Comparison of ENCODE assay signal across 8 mouse cellular contexts in the genomic region with DNA sequence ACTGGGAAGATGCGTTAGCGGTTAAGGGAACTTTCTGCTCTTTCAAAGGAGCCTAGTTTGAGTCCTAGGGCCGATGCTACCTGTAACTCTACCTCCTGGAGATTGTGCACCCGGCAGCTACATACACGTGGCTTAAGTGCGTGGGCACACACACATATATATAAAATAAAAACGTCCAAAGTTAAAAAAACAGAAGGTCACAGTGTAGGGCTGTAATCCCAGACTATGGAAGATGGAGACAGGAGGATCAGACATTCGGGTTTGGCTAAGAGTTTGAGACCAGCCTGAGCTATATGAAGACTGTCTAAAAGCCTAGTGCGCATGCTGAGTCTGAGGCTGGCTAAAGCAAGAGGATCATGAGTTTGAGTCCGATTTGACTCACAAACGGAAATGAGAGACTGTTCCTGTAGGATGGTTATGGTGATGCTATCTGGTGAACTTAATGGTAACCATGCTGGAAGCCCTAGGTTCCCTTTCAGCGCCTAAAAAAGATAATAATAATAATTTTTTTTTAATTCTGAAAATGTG. TPM values are rescaled to one million over a fixed set of nuclear protein-coding genes. Genes with fewer than 3 reads are reported as not detected.
DNase-seq lines count a peak whose midpoint lies in the region; ATAC-seq and TF ChIP-seq lines count a peak whose summit lies in the region.

No protein-coding gene starts in this region.

- H3K4me2 ChIP-seq in heart, embryonic 15.5 days, result peak overlapping the region; percentile 79
- H3K4me2 ChIP-seq in hindbrain, embryonic 14.5 days (replicated peaks), result peak overlapping the region; percentile 65
- peak overlapping the region; percentile 75 for H3K4me2 ChIP-seq in midbrain, embryonic 14.5 days (ENCODE audit: low read length)

- H3K36me3 ChIP-seq in heart, embryonic 15.5 days, result peaks cover 22% of the 10 kb centered on the region
- peaks cover 28% of the 10 kb centered on the region for H3K36me3 ChIP-seq in hindbrain, embryonic 14.5 days (replicated peaks; ENCODE audit: control insufficient read depth, insufficient read depth)
- H3K36me3 ChIP-seq in midbrain, embryonic 14.5 days (ENCODE audit: control insufficient read depth, insufficient read depth, low read length), result peaks cover 28% of the 10 kb centered on the region

- no peaks in the 10 kb centered on the region for H3K27me3 ChIP-seq in heart, embryonic 15.5 days
- H3K27me3 ChIP-seq in hindbrain, embryonic 14.5 days (ENCODE audit: control insufficient read depth, insufficient read depth, low read length), result no peaks in the 10 kb centered on the region
- no peaks in the 10 kb centered on the region for H3K27me3 ChIP-seq in midbrain, embryonic 14.5 days (ENCODE audit: control insufficient read depth, insufficient read depth, low read length)

- H3K4me1 ChIP-seq in heart, embryonic 15.5 days (replicated peaks), result peaks cover 12% of the 10 kb centered on the region
- H3K4me1 ChIP-seq in bone marrow, adult 2 months (ENCODE audit: control insufficient read depth, insufficient read depth, low read length), result peaks cover 1% of the 10 kb centered on the region
- peaks cover 17% of the 10 kb centered on the region; the same call in 1 of the 2 replicates for H3K4me1 ChIP-seq in hindbrain, embryonic 14.5 days (replicated peaks; ENCODE audit: control insufficient read depth, insufficient read depth, low read length)
- peaks cover 15% of the 10 kb centered on the region; the same call in 1 of the 2 replicates for H3K4me1 ChIP-seq in midbrain, embryonic 14.5 days (ENCODE audit: control insufficient read depth, insufficient read depth, low read length)

- 11% methylated on average over 12 of the region's 12 CpGs for WGBS in heart, embryonic 15.5 days
- 14% methylated on average over 12 of the region's 12 CpGs for whole genome bisulfite sequencing in bone marrow, adult 2 months
- 10% methylated on average over 12 of the region's 12 CpGs for WGBS in hindbrain, embryonic 14.5 days
- WGBS in midbrain, embryonic 14.5 days, result 11% methylated on average over 12 of the region's 12 CpGs

- TF ChIP-seq CTCF in bone marrow, adult 2 months (IDR thresholded peaks at IDR 0.05; ENCODE audit: control insufficient read depth, insufficient read depth, low read length), result no peak

- no peaks in the 10 kb centered on the region for H3K9me3 ChIP-seq in heart, embryonic 15.5 days (replicated peaks)
- H3K9me3 ChIP-seq in hindbrain, embryonic 14.5 days (ENCODE audit: control insufficient read depth, low read length), result no peaks in the 10 kb centered on the region
- no peaks in the 10 kb centered on the region for H3K9me3 ChIP-seq in midbrain, embryonic 14.5 days (ENCODE audit: control insufficient read depth, low read length)

- TF ChIP-seq POLR2A in bone marrow, adult 2 months (IDR thresholded peaks at IDR 0.05; ENCODE audit: borderline replicate concordance, control insufficient read depth, low read depth, low read length), result no peak

- no peak for ATAC-seq in heart, embryonic 15.5 days (replicated peaks; ENCODE audit: insufficient number of reproducible peaks, insufficient read depth, low FRiP score, low read depth)
- no peak for ATAC-seq in hindbrain, embryonic 14.5 days (ENCODE audit: low FRiP score)
- ATAC-seq in midbrain, embryonic 14.5 days (ENCODE audit: low FRiP score, low TSS enrichment), result no peak
- ATAC-seq in inflammation-experienced regulatory T-cells, adult 6 months, result no peak

- no peak for DNase-seq in heart, postnatal 4 days
- no peak for DNase-seq in hindbrain, embryonic 14.5 days (ENCODE audit: low spot score)
- peak; percentile 19 for DNase-seq in midbrain, embryonic 14.5 days
- no peak for DNase-seq in urinary bladder, postnatal 25 days (ENCODE audit: low spot score)
- DNase-seq in kidney, postnatal 14 days, result no peak

- peak overlapping the region; percentile 91 for H3K27ac ChIP-seq in heart, embryonic 15.5 days
- H3K27ac ChIP-seq in bone marrow, adult 2 months (ENCODE audit: control insufficient read depth, insufficient read depth, low read depth, low read length, poor library complexity), result peak overlapping the region; percentile 74
- H3K27ac ChIP-seq in hindbrain, embryonic 14.5 days, result peak overlapping the region; percentile 85
- H3K27ac ChIP-seq in midbrain, embryonic 14.5 days (replicated peaks; ENCODE audit: low read depth, low read length), result peak overlapping the region; percentile 83

- peak overlapping the region; percentile 63 for H3K9ac ChIP-seq in heart, embryonic 15.5 days
- peak overlapping the region; percentile 59 for H3K9ac ChIP-seq in hindbrain, embryonic 14.5 days
- peak overlapping the region; percentile 57 for H3K9ac ChIP-seq in midbrain, embryonic 14.5 days (replicated peaks; ENCODE audit: low read length)

- peak overlapping the region; percentile 95 for H3K4me3 ChIP-seq in heart, embryonic 15.5 days
- peak overlapping the region; percentile 76 for H3K4me3 ChIP-seq in bone marrow, adult 2 months (replicated peaks; ENCODE audit: control insufficient read depth, low read depth, low read length)
- peak overlapping the region; percentile 90 for H3K4me3 ChIP-seq in hindbrain, embryonic 14.5 days (replicated peaks; ENCODE audit: low read length)
- H3K4me3 ChIP-seq in midbrain, embryonic 14.5 days (replicated peaks; ENCODE audit: low read depth, low read length), result peak overlapping the region; percentile 98

RNA-seq across cellular contexts. Expression of gene Pnp, which starts 0.7 kb away (rescaled TPM):
- 29.6 and 37.3 TPM in 2 replicates for polyA plus RNA-seq in heart, embryonic 15.5 days (2015; fragmentation: Nextera tagmentation; extraction: Ambion mirVana)
- 10 to 100 TPM; 11.1 to 13.9 TPM for total RNA-seq in heart, postnatal 4 days (2021)
- 112 and 145 TPM in 2 replicates for polyA plus RNA-seq in bone marrow, adult 2 months (2011; ENCODE audit: insufficient read depth, insufficient read length, low replicate concordance, missing spikeins)
- polyA plus RNA-seq in hindbrain, embryonic 14.5 days (2014; fragmentation: Nextera tagmentation; extraction: Ambion mirVana), result 23.2 and 23.9 TPM in 2 replicates
- 15.7 and 24.6 TPM in 2 replicates for polyA plus RNA-seq in midbrain, embryonic 14.5 days (2014; fragmentation: Nextera tagmentation; extraction: Ambion mirVana)
- 10 to 100 TPM; 64.4 to 88.0 (median 67.9) TPM for polyA plus RNA-seq in inflammation-experienced regulatory T-cells, adult 6 months (2017; shearing (Covaris generic))

RNA-seq across cellular contexts. Expression of gene Pip4p1, which starts 0.9 kb away (rescaled TPM):
- polyA plus RNA-seq in heart, embryonic 15.5 days (2015; fragmentation: Nextera tagmentation; extraction: Ambion mirVana), result 29.8 and 39.6 TPM in 2 replicates
- total RNA-seq in heart, postnatal 4 days (2021), result 10 to 100 TPM; 25.7 to 27.2 TPM
- 33.3 and 67.6 TPM in 2 replicates for polyA plus RNA-seq in bone marrow, adult 2 months (2011; ENCODE audit: insufficient read depth, insufficient read length, low replicate concordance, missing spikeins)
- 93.1 and 100.0 TPM in 2 replicates for polyA plus RNA-seq in hindbrain, embryonic 14.5 days (2014; fragmentation: Nextera tagmentation; extraction: Ambion mirVana)
- polyA plus RNA-seq in midbrain, embryonic 14.5 days (2014; fragmentation: Nextera tagmentation; extraction: Ambion mirVana), result 90.3 and 119 TPM in 2 replicates
- 1 to 10 TPM; 4.4 to 6.6 (median 4.8) TPM for polyA plus RNA-seq in inflammation-experienced regulatory T-cells, adult 6 months (2017; shearing (Covaris generic))

RNA-seq across cellular contexts. Expression of gene Apex1, which starts 6.8 kb away (rescaled TPM):
- 107 and 120 TPM in 2 replicates for polyA plus RNA-seq in heart, embryonic 15.5 days (2015; fragmentation: Nextera tagmentation; extraction: Ambion mirVana)
- 10 to 100 TPM; 49.5 to 52.9 TPM for total RNA-seq in heart, postnatal 4 days (2021)
- 18.1 and 41.6 TPM in 2 replicates for polyA plus RNA-seq in bone marrow, adult 2 months (2011; ENCODE audit: insufficient read depth, insufficient read length, low replicate concordance, missing spikeins)
- polyA plus RNA-seq in hindbrain, embryonic 14.5 days (2014; fragmentation: Nextera tagmentation; extraction: Ambion mirVana), result 165 and 171 TPM in 2 replicates
- 223 and 227 TPM in 2 replicates for polyA plus RNA-seq in midbrain, embryonic 14.5 days (2014; fragmentation: Nextera tagmentation; extraction: Ambion mirVana)
- 100 to 1,000 TPM in 1 of 3 experiments, 10 to 100 TPM in 2; 54.2 to 100 (median 91.0) TPM for polyA plus RNA-seq in inflammation-experienced regulatory T-cells, adult 6 months (2017; shearing (Covaris generic))

RNA-seq across cellular contexts. Expression of gene Osgep, which starts 6.9 kb away (rescaled TPM):
- polyA plus RNA-seq in heart, embryonic 15.5 days (2015; fragmentation: Nextera tagmentation; extraction: Ambion mirVana), result 117 and 133 TPM in 2 replicates
- total RNA-seq in heart, postnatal 4 days (2021), result 10 to 100 TPM; 64.2 to 65.8 TPM
- 43.6 and 67.6 TPM in 2 replicates for polyA plus RNA-seq in bone marrow, adult 2 months (2011; ENCODE audit: insufficient read depth, insufficient read length, low replicate concordance, missing spikeins)
- polyA plus RNA-seq in hindbrain, embryonic 14.5 days (2014; fragmentation: Nextera tagmentation; extraction: Ambion mirVana), result 107 and 118 TPM in 2 replicates
- 110 and 116 TPM in 2 replicates for polyA plus RNA-seq in midbrain, embryonic 14.5 days (2014; fragmentation: Nextera tagmentation; extraction: Ambion mirVana)
- 10 to 100 TPM; 68.7 to 77.3 (median 74.3) TPM for polyA plus RNA-seq in inflammation-experienced regulatory T-cells, adult 6 months (2017; shearing (Covaris generic))

RNA-seq across cellular contexts. Expression of gene Gm49342, which starts 12.8 kb away (rescaled TPM):
- not detected in 2 replicates for polyA plus RNA-seq in heart, embryonic 15.5 days (2015; fragmentation: Nextera tagmentation; extraction: Ambion mirVana)
- 10 to 100 TPM; 11.1 to 15.0 TPM for total RNA-seq in heart, postnatal 4 days (2021)
- polyA plus RNA-seq in bone marrow, adult 2 months (2011; ENCODE audit: insufficient read depth, insufficient read length, low replicate concordance, missing spikeins), result 21.3 TPM in 1 of 2 replicates, not detected in the other
- 2.1 TPM in 1 of 2 replicates, not detected in the other for polyA plus RNA-seq in hindbrain, embryonic 14.5 days (2014; fragmentation: Nextera tagmentation; extraction: Ambion mirVana)
- 0.95 TPM in 1 of 2 replicates, not detected in the other for polyA plus RNA-seq in midbrain, embryonic 14.5 days (2014; fragmentation: Nextera tagmentation; extraction: Ambion mirVana)
- polyA plus RNA-seq in inflammation-experienced regulatory T-cells, adult 6 months (2017; shearing (Covaris generic)), result 1 to 10 TPM in 2 of 3 experiments, not detected in 1; 5.9 to 7.5 TPM
